Mouse (Mus musculus): Measurements from ENCODE around the gene Ezh1. TPM values are rescaled to one million over a fixed set of nuclear protein-coding genes. Genes with fewer than 3 reads are reported as not detected.
A peak's percentile ranks its signal among the peaks of the same experiment; 100 is the strongest.

The Ezh1 gene
- polyA plus RNA-seq, 1 experiment from 2014 or later: 14.8 TPM

- no peaks in the 10 kb centered on the region for H3K9me3 ChIP-seq (ENCODE audit: control insufficient read depth, low read length)
- 0 out of 2 replicates have a peak overlapping the region, but pooled peaks have one; percentile 3 for H3K27ac ChIP-seq (replicated peaks; ENCODE audit: low read depth, low read length)
- no peak overlapping the region for H3K4me3 ChIP-seq (ENCODE audit: low read depth, low read length)
- no peak overlapping the region for H3K4me2 ChIP-seq (ENCODE audit: low read depth, low read length)
- no peak overlapping the region; the same call in 1 of the 2 replicates for H3K9ac ChIP-seq (ENCODE audit: low read depth, low read length)
- DNase-seq (ENCODE audit: low spot score): peak; percentile 23
- ATAC-seq (ENCODE audit: low read depth): no peak
- H3K4me1 ChIP-seq (ENCODE audit: control insufficient read depth, insufficient read depth, low read length): peaks cover 18% of the 10 kb centered on the region
- H3K36me3 ChIP-seq (ENCODE audit: control insufficient read depth, insufficient read depth, low read length): peaks cover 39% of the 10 kb centered on the region
- H3K27me3 ChIP-seq (replicated peaks; ENCODE audit: control insufficient read depth, insufficient read depth, low read length): no peaks in the 10 kb centered on the region
- 54% methylated on average over 17 of the region's 17 CpGs for WGBS
These were observed 35.1 kb downstream of the Ezh1 start for GRCm38 (mm10) chr11:101190913-101191907.

DNA sequence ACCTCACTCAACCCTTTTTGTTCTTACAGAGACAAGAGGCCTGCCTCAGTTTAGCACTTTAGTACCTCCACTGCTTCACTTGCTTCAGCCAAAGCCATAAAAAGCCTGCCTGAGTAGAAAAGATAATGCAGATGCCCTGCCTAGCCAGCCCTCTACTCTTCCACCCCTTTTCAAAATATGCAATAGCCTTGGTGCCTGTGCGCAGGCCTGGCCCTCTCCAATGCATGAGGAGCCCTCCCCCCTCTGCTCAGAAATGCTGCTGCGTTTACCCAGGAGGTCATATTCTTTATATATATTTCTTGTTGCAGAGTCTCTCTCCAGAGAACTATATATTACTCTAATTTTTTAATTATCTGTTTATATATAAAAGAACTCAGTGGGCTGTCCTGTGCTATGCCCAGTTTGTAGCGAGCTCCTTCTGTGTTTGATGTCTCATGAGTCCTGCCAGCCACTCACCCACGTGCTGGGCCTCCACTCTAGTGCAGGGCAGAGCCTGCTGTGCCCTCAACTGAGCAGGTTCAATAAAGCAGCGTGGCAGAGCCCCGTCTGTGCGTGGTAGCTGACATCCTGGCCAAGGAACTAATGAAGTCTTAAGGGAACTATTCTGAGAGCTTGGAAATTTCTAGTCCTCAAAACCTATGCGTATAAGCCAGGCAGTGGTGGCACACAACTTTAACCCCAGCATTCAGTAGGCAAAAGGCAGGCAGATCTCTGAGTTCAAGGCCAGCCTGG is 35.9 kb downstream of the Ezh1 start:
- Histone ChIP-seq H3K9ac (ENCODE audit: low read depth, low read length) (peak overlapping the region; percentile 19; the same call in 1 of the 2 replicates), H3K9me3 (ENCODE audit: control insufficient read depth, low read length) (no peaks in the 10 kb centered on the region), H3K4me1 (ENCODE audit: control insufficient read depth, insufficient read depth, low read length) (peaks cover 18% of the 10 kb centered on the region), H3K4me3 (ENCODE audit: low read depth, low read length) (no peak overlapping the region), H3K27ac (replicated peaks; ENCODE audit: low read depth, low read length) (peak overlapping the region; percentile 85), H3K36me3 (ENCODE audit: control insufficient read depth, insufficient read depth, low read length) (peaks cover 32% of the 10 kb centered on the region), H3K27me3 (replicated peaks; ENCODE audit: control insufficient read depth, insufficient read depth, low read length) (no peaks in the 10 kb centered on the region), H3K4me2 (ENCODE audit: low read depth, low read length) (peak overlapping the region; percentile 3; the same call in 1 of the 2 replicates)
- ATAC-seq (ENCODE audit: low read depth) (no peak), DNase-seq (ENCODE audit: low spot score) (no peak)
- WGBS: 39% methylated on average over 8 of the region's 8 CpGs

DNA sequence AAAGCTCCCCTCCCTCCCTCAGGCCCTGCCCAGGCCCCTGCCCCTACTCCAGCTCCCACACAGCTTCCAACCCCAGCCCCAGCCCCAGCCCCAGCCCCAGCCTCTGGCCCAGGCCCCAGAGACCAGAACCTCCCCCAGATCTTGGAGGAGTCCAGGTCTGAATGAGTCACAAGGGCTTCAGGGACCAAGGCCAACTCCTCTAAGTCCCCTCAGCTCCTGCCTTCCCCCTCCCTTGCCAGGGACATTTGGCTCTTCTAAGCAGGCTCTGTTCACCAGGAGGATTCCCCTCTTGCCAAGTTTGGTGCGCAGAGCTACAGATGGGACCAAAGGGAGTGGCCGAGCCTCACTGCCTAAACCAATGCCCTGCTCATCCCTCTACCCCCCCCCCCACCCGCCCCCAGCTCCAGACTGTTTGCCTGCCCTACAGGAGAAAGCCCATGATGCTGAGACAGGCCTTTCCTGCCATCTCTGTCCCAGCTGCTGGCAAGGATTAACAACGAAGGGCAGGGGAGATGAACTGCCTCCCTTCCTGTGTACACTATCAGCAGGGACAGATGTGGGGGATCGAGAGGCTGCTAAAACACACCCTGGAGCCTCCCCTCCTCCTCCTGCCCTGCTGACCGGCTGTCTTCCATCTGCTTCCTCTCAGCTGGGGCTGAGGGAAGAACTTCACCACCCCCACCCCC is 36.6 kb downstream of the Ezh1 start:
- Histone ChIP-seq H3K9ac (ENCODE audit: low read depth, low read length) (peak overlapping the region; percentile 34; the same call in 1 of the 2 replicates), H3K4me3 (ENCODE audit: low read depth, low read length) (no peak overlapping the region), H3K4me1 (ENCODE audit: control insufficient read depth, insufficient read depth, low read length) (peaks cover 18% of the 10 kb centered on the region), H3K27me3 (replicated peaks; ENCODE audit: control insufficient read depth, insufficient read depth, low read length) (no peaks in the 10 kb centered on the region), H3K4me2 (ENCODE audit: low read depth, low read length) (peak overlapping the region; percentile 3; the same call in 1 of the 2 replicates), H3K9me3 (ENCODE audit: control insufficient read depth, low read length) (no peaks in the 10 kb centered on the region), H3K27ac (replicated peaks; ENCODE audit: low read depth, low read length) (peak overlapping the region; percentile 85), H3K36me3 (ENCODE audit: control insufficient read depth, insufficient read depth, low read length) (peaks cover 25% of the 10 kb centered on the region)
- WGBS: 6% methylated on average over 5 of the region's 6 CpGs
- DNase-seq (ENCODE audit: low spot score): peak; percentile 88
- ATAC-seq (ENCODE audit: low read depth): peak; percentile 82

GRCm38 (mm10) chr11:101188166-101188805 is 38.0 kb downstream of the Ezh1 start:
- no peak overlapping the region for H3K9ac ChIP-seq (ENCODE audit: low read depth, low read length)
- no peak overlapping the region for H3K4me2 ChIP-seq (ENCODE audit: low read depth, low read length)
- no peak for ATAC-seq (ENCODE audit: low read depth)
- WGBS: 86% methylated on average over 11 of the region's 11 CpGs
- no peaks in the 10 kb centered on the region for H3K27me3 ChIP-seq (replicated peaks; ENCODE audit: control insufficient read depth, insufficient read depth, low read length)
- peaks cover 18% of the 10 kb centered on the region for H3K4me1 ChIP-seq (ENCODE audit: control insufficient read depth, insufficient read depth, low read length)
- no peak overlapping the region for H3K4me3 ChIP-seq (ENCODE audit: low read depth, low read length)
- H3K9me3 ChIP-seq (ENCODE audit: control insufficient read depth, low read length): no peaks in the 10 kb centered on the region
- DNase-seq (ENCODE audit: low spot score): no peak
- H3K27ac ChIP-seq (replicated peaks; ENCODE audit: low read depth, low read length): no peak overlapping the region
- peaks cover 11% of the 10 kb centered on the region for H3K36me3 ChIP-seq (ENCODE audit: control insufficient read depth, insufficient read depth, low read length)

- Histone ChIP-seq H3K4me3 (ENCODE audit: low read depth, low read length) (no peak overlapping the region), H3K9me3 (ENCODE audit: control insufficient read depth, low read length) (no peaks in the 10 kb centered on the region), H3K9ac (ENCODE audit: low read depth, low read length) (no peak overlapping the region), H3K27ac (replicated peaks; ENCODE audit: low read depth, low read length) (no peak overlapping the region), H3K27me3 (replicated peaks; ENCODE audit: control insufficient read depth, insufficient read depth, low read length) (no peaks in the 10 kb centered on the region), H3K4me1 (ENCODE audit: control insufficient read depth, insufficient read depth, low read length) (peaks cover 18% of the 10 kb centered on the region), H3K36me3 (ENCODE audit: control insufficient read depth, insufficient read depth, low read length) (peaks cover 4% of the 10 kb centered on the region; the same call in 1 of the 2 replicates), H3K4me2 (ENCODE audit: low read depth, low read length) (no peak overlapping the region)
- ATAC-seq (ENCODE audit: low read depth) (no peak), DNase-seq (ENCODE audit: low spot score) (no peak)
- WGBS: 89% methylated on average over 5 of the region's 5 CpGs
These were observed 38.7 kb downstream of the Ezh1 start for GRCm38 (mm10) chr11:101187541-101187940.

DNA sequence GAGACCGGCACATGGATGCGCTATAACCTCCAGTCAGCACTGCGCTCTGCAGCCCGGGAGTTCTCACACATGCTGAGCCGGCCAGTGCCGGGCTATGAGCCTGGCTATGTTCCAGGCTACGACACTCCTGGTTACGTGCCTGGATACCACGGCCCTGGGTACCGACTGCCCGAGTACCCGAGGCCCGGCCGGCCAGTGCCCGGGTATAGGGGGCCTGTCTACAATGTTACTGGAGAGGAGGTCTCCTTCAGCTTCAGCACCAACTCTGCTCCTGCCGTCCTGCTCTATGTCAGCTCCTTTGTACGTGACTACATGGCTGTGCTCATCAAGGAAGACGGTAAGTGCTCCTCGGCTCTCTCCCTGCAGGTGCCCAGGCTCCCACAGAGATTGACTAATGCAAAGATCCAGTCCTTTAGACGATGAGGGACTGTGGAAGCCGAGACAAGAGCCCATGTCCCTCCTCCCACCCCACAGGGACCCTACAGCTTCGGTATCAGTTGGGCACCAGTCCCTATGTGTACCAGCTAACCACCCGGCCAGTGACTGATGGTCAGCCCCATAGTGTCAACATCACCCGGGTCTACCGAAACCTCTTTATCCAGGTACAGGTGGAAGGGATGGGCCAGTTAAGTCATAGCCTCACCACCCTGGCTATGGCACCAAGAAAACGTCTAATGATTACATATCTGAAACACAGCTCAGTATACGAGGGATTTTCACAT is 39.6 kb downstream of the Ezh1 start:
- Histone ChIP-seq H3K27ac (replicated peaks; ENCODE audit: low read depth, low read length) (no peak overlapping the region), H3K36me3 (ENCODE audit: control insufficient read depth, insufficient read depth, low read length) (no peaks in the 10 kb centered on the region), H3K9me3 (ENCODE audit: control insufficient read depth, low read length) (no peaks in the 10 kb centered on the region), H3K4me1 (ENCODE audit: control insufficient read depth, insufficient read depth, low read length) (peaks cover 18% of the 10 kb centered on the region), H3K27me3 (replicated peaks; ENCODE audit: control insufficient read depth, insufficient read depth, low read length) (no peaks in the 10 kb centered on the region), H3K4me3 (ENCODE audit: low read depth, low read length) (no peak overlapping the region), H3K4me2 (ENCODE audit: low read depth, low read length) (no peak overlapping the region), H3K9ac (ENCODE audit: low read depth, low read length) (no peak overlapping the region)
- WGBS: 88% methylated on average over 27 of the region's 27 CpGs
- DNase-seq (ENCODE audit: low spot score) (no peak), ATAC-seq (ENCODE audit: low read depth) (no peak)

DNA sequence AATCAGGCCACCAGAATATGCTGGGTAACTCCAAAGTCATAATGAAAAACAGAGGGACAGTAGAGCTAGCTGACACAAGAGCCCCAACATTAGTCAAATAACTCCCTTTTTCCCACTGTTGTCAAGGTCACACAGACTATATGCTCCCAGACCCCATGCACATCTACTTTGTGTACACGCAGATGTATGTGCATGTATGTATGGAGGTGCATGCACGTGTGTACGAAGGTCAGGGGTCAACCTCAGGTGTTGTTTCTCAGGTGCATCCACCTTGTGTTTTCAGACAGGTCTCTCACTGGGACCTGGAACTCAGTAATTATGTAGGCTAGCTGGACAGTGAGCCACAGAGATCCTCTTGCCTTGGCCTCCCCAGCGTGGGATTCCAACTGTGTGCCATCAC is 40.8 kb downstream of the Ezh1 start:
- Histone ChIP-seq H3K36me3 (ENCODE audit: control insufficient read depth, insufficient read depth, low read length) (no peaks in the 10 kb centered on the region), H3K9ac (ENCODE audit: low read depth, low read length) (no peak overlapping the region), H3K27me3 (replicated peaks; ENCODE audit: control insufficient read depth, insufficient read depth, low read length) (no peaks in the 10 kb centered on the region), H3K4me2 (ENCODE audit: low read depth, low read length) (no peak overlapping the region), H3K9me3 (ENCODE audit: control insufficient read depth, low read length) (no peaks in the 10 kb centered on the region), H3K4me1 (ENCODE audit: control insufficient read depth, insufficient read depth, low read length) (peaks cover 14% of the 10 kb centered on the region), H3K27ac (replicated peaks; ENCODE audit: low read depth, low read length) (no peak overlapping the region), H3K4me3 (ENCODE audit: low read depth, low read length) (no peak overlapping the region)
- 87% methylated on average over 4 of the region's 4 CpGs for WGBS
- no peak for ATAC-seq (ENCODE audit: low read depth)
- no peak for DNase-seq (ENCODE audit: low spot score)
